Mouse (Mus musculus): ENCODE measurements around the gene Aknad1. TPM values are rescaled to one million over a fixed set of nuclear protein-coding genes. Genes with fewer than 3 reads are reported as not detected.

Gene Aknad1
- polyA plus RNA-seq, 1 experiment: 0.79 TPM

GRCm38 (mm10) chr3:108831750-108832149 lies 92.3 kb downstream of the Aknad1 start:
- Histone ChIP-seq H3K27ac (ENCODE audit: insufficient read depth, low read length) (no peak overlapping the region), H3K4me1 (ENCODE audit: control insufficient read depth, insufficient read depth, low read length) (no peaks in the 10 kb centered on the region), H3K4me3 (ENCODE audit: insufficient read depth, low read length) (no peak overlapping the region)
- no peak for TF ChIP-seq CTCF (IDR thresholded peaks at IDR 0.05; ENCODE audit: borderline replicate concordance, insufficient read depth, low read length)
- TF ChIP-seq POLR2A (IDR thresholded peaks at IDR 0.05; ENCODE audit: low read depth, low read length): no peak

Other genes starting within 250 kb of the Aknad1 start
- not detected in 2 replicates for gene 1700013F07Rik, start 205.5 kb upstream of the Aknad1 start, polyA plus RNA-seq (2011; ENCODE audit: insufficient read length, low read depth, missing spikeins)
- not detected in 2 replicates for gene 5330417C22Rik, start 203.1 kb upstream of the Aknad1 start, polyA plus RNA-seq (2011; ENCODE audit: insufficient read length, low read depth, missing spikeins)
- 63.4 and 72.1 TPM in 2 replicates for gene Tmem167b, start 177.2 kb upstream of the Aknad1 start, polyA plus RNA-seq (2011; ENCODE audit: insufficient read length, low read depth, missing spikeins)
- gene Taf13, start 168.0 kb upstream of the Aknad1 start, polyA plus RNA-seq (2011; ENCODE audit: insufficient read length, low read depth, missing spikeins): 33.9 and 37.0 TPM in 2 replicates
- 17.9 and 18.2 TPM in 2 replicates for gene Wdr47, start 148.4 kb upstream of the Aknad1 start, polyA plus RNA-seq (2011; ENCODE audit: insufficient read length, low read depth, missing spikeins)
- gene Clcc1, start 85.7 kb upstream of the Aknad1 start, polyA plus RNA-seq (2011; ENCODE audit: insufficient read length, low read depth, missing spikeins): 32.7 and 37.9 TPM in 2 replicates
- 26.8 and 56.0 TPM in 2 replicates for gene Gpsm2, start 17.3 kb upstream of the Aknad1 start, polyA plus RNA-seq (2011; ENCODE audit: insufficient read length, low read depth, missing spikeins)
- 43.0 and 53.9 TPM in 2 replicates for gene Stxbp3, start 100.9 kb downstream of the Aknad1 start, polyA plus RNA-seq (2011; ENCODE audit: insufficient read length, low read depth, missing spikeins)
- not detected in 2 replicates for gene Fndc7, start 150.3 kb downstream of the Aknad1 start, polyA plus RNA-seq (2011; ENCODE audit: insufficient read length, low read depth, missing spikeins)
- gene Prpf38b, start 172.1 kb downstream of the Aknad1 start, polyA plus RNA-seq (2011; ENCODE audit: insufficient read length, low read depth, missing spikeins): 84.1 and 103 TPM in 2 replicates
- gene Henmt1, start 200.2 kb downstream of the Aknad1 start, polyA plus RNA-seq (2011; ENCODE audit: insufficient read length, low read depth, missing spikeins): not detected in 2 replicates
- not detected in 2 replicates for gene Gm9857, start 200.8 kb downstream of the Aknad1 start, polyA plus RNA-seq (2011; ENCODE audit: insufficient read length, low read depth, missing spikeins)

Data from embryonic fibroblast, embryonic 13.5 days (primary cell).